Mouse (Mus musculus): ENCODE measurements around the gene Dusp9.

DNA sequence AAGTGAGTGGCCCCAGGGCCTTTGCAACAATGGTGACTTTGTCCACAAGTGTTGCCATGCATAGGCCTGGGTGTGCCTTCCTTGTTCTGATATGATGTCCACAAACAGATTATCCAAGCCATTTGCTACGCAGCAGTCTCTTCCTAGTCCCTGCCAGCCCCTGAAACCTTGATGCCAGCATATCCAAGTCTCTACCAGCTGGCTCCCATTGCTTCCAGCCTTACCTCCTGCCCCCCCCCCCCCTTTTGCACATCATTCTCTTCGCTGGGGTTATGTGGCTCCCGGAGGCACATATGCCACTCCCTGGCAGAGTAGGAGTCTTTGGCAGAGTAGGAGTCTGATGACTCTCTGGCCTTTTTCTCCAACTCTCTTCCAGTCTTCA is 21.1 kb downstream of the Dusp9 start:
- no peak for TF ChIP-seq GATA1 (IDR thresholded peaks at IDR 0.05; ENCODE audit: borderline replicate concordance, low read length)
- TF ChIP-seq FLI1 (IDR thresholded peaks at IDR 0.05; ENCODE audit: low read length), result no peak

Measured in megakaryocyte, embryonic 14.5 days (primary cell).